Mouse (Mus musculus) neutrophil, adult 65 days (primary cell): ENCODE measurements around the gene Gnl1. TPM values are rescaled to one million over a fixed set of nuclear protein-coding genes. Genes with fewer than 3 reads are reported as not detected.

Experiments used
- total RNA-seq: library from RNA; stranded (reverse); gene quantifications from 2 replicates; pipeline ENCODE4 v1.2.4, GENCODE M21; 2023

Gene Gnl1
- 43.4 and 73.5 TPM in 2 replicates for total RNA-seq

DNA sequence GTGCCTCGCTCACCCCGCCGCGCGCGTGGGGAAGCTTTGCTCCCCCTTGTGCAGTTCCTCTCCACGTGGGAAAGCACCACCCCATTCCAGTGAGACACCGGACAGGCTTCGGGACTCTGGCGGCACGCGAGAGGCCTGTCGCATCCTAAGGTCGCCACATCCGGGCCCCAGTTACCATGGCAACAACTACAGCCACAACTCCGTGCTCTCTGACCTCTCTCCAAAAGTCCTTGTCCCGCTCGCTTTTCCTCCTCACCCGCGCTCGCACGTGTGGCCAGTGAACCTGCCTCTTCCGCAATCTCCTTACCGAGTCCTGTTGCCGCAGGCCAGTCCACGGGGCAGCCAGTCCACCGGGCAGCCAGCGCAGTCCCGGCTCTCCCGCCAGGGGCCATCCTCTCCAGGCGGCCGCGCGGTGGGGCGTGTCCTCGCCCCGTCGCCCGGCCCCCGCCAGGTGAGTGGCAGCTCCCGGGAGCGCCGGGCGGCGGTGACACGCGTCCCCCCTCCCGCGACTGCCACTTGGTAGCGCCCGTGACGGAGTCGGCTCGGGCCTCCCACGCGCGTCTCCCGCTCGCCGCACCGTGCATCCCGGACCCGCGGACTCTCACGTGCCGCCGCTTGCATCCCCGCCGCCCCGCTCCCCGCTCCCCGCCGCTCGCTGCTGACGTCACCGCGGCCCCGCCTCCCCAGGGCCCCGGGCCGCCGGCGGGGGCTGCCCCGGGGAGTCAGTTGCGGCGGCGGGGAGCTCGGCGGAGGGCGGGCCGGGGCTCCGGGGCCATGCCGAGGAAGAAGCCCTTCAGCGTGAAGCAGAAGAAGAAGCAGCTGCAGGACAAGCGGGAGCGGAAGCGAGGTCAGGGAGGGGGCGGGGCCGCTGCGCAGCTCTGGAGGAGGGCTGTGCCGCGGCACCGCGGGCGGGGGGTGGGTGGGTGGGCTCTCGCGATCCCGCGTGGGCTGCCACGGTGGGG, at the start of gene Gnl1, which contains the start of gene Prr3:
TSS of gene Gnl1 (plus strand) at position 451 of the 962 bp plus-strand sequence.
TSS of gene Prr3 (minus strand) at position 836 of the 962 bp plus-strand sequence.

DNA sequence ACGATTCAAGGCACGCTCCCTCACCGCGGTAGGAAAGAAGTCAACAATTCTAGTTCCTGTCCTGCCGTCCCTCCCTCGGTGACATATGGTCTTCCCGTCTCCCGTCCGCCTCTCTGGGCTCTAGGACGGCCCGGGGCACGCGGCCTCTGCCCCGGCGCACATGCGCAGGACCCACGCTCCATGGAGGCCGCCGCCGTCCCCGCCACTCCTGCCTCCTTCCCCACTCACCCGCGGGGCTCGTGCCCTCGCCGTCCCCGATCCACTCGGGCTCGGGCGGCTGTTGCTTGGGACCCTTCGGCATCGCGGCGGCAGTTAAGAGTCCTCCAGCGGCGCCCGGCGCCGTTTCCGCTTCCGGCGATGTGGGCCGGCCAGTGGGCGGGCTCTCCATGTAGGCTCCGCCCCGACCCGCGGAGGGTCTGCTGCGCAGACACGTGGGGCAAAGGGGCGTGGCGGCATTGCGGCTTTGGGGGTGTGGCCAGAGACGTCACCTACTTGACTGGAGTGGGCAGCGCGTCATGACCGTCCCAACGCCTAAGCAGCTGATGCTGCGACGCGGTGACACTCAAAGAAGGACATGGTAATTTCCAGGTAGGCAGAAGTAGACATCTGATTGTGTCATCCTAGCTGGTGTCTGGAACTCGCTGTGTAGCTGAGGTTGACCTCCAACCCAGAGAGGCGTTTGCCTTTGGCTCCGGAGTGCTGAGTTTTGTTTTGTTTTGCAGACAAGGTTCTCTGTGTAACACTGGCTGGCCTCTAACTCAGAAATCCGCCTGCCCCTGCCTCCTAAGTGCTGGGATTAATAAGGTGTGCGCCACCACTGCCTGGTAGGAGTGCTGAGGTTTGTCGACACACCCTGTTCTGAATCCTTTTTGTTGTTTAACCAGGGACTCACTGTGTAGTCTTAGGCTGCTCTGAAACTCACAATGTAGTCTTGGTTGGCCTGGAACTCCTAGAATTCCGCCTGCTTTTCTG, 9.9 kb upstream of the Gnl1 start, which contains the start of gene Abcf1:
TSS of gene Abcf1 (minus strand) at position 344 of the 972 bp plus-strand sequence.

DNA sequence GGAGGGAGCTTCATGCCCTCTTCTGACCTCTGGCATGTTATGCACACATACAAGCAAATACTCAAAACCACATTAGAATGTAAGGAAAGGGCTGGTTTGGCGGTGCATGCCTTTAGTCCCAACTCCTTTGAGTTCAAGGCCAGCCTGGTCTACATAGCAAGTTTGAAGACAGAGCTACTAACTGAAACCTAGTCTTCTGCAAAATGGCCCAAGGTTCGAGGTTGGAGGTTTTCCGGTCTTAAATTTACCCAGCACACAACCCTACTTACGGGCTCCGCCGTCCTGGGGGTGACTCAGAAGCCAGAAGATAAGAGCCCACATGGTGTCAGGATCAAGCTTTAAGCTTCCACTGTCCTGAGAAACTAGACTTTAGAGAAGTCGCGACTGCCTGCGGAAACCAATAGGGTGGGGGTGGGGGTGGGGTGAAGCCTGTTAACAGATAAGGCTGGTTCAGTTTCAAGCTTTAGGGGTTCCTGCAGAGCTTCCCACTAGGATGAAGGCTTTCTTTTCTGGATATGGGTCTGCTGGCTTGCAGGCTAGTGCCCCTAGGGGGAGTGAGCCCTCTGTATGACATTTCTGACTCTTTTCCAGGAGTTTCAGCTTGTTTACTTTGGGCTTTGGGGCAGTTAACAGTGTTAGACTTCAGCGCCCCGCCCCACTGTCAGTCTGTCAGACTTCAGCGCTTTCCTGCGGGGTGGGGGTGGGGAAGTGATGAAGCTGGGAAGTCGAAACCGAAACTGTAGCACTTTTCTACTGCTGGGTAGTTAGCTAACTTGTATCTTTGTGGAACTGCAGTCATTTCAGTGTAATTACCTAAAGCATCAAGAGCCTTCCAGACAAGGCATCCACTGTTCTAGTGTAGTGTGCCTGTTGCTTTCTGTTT, 40.8 kb downstream of the Gnl1 start, which contains the start of gene H2-T24:
TSS of gene H2-T24 (minus strand) at position 370 of the 883 bp plus-strand sequence.

DNA sequence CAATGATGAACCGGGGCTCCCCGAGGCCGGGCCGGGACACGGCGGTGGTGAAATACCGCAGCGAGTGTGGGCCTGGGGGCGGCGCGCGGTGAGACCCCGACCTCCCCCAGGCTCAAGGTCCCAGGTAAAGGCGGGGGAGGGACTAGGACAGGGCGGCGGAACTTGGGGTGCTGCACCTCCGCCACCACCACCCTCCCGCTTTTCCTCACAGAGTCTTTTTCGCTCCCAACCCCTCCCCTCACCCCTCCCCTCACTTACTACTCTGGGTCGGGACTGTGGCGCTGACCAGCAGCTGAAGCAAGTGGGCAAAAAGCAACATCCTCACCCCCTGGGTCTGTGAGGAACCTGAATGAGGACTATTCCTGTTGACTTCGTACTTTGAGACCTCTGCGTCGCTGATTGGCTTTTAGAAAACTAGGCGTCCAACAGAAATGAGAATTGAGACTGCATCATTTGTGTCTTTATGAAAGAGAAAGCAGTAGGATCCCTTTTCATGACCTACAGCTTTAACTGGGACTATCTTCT, 52.8 kb downstream of the Gnl1 start, which contains the start of gene H2-T23:
TSS of gene H2-T23 (minus strand) at position 505 of the 525 bp plus-strand sequence.

Other genes with a start within 250 kb of the Gnl1 start
- gene Ier3, start 158.2 kb upstream of the Gnl1 start, total RNA-seq: 146 and 161 TPM in 2 replicates
- gene Flot1, start 156.6 kb upstream of the Gnl1 start, total RNA-seq: 177 and 218 TPM in 2 replicates
- 358 and 363 TPM in 2 replicates for gene Tubb5, start 141.5 kb upstream of the Gnl1 start, total RNA-seq
- gene Mdc1, start 138.3 kb upstream of the Gnl1 start, total RNA-seq: 19.8 and 27.4 TPM in 2 replicates
- gene Nrm, start 118.5 kb upstream of the Gnl1 start, total RNA-seq: 37.7 and 48.1 TPM in 2 replicates
- 276 and 319 TPM in 2 replicates for gene Ppp1r18, start 114.3 kb upstream of the Gnl1 start, total RNA-seq
- 54.5 and 72.8 TPM in 2 replicates for gene Dhx16, start 100.0 kb upstream of the Gnl1 start, total RNA-seq
- gene 2310061I04Rik, start 82.4 kb upstream of the Gnl1 start, total RNA-seq: 11.3 and 14.5 TPM in 2 replicates
- gene Atat1, start 69.8 kb upstream of the Gnl1 start, total RNA-seq: 10.8 and 12.3 TPM in 2 replicates
- 18.8 and 24.2 TPM in 2 replicates for gene Mrps18b, start 63.5 kb upstream of the Gnl1 start, total RNA-seq
- 65.3 and 65.4 TPM in 2 replicates for gene Ppp1r10, start 63.4 kb upstream of the Gnl1 start, total RNA-seq
- 66.5 and 97.8 TPM in 2 replicates for gene Abcf1, start 10.1 kb upstream of the Gnl1 start, total RNA-seq
- 26.3 and 32.8 TPM in 2 replicates for gene Prr3, start 385 bp downstream of the Gnl1 start, total RNA-seq
- 37.5 and 37.7 TPM in 2 replicates for gene H2-T24, start 40.7 kb downstream of the Gnl1 start, total RNA-seq
- 151 and 156 TPM in 2 replicates for gene H2-T23, start 53.0 kb downstream of the Gnl1 start, total RNA-seq
- gene H2-T22, start 62.9 kb downstream of the Gnl1 start, total RNA-seq: 31.0 and 31.3 TPM in 2 replicates
- gene Gm6034, start 63.1 kb downstream of the Gnl1 start, total RNA-seq: 0.29 TPM in 1 of 2 replicates, not detected in the other
- 34.1 and 46.2 TPM in 2 replicates for gene Gm11127, start 78.5 kb downstream of the Gnl1 start, total RNA-seq
- 0.68 and 1.4 TPM in 2 replicates for gene Gm19684, start 141.8 kb downstream of the Gnl1 start, total RNA-seq
- 1.6 and 2.5 TPM in 2 replicates for gene Gm7030, start 149.6 kb downstream of the Gnl1 start, total RNA-seq
- not detected in 2 replicates for gene Gm8909, start 188.7 kb downstream of the Gnl1 start, total RNA-seq
- gene H2-T3, start 210.4 kb downstream of the Gnl1 start, total RNA-seq: not detected in 2 replicates